Mouse (Mus musculus) testis, adult 2 months (tissue): ENCODE data around the gene Hoxa11.

ENCODE experiments used
- CTCF ChIP-seq: fragments of 200-500 bp; IDR thresholded peaks from 2 replicates; pipeline ENCODE4 v1.5.1; 2012; ENCODE audit warnings: low read depth, mild to moderate bottlenecking, inconsistent platforms, low read length, moderate library complexity; ENCODE audit not compliant: control insufficient read depth, insufficient read depth, insufficient replicate concordance
- POLR2A ChIP-seq: fragments of 200-500 bp; IDR thresholded peaks from 2 replicates; pipeline ENCODE4 v1.6.1; 2012; ENCODE audit warnings: low read depth, mild to moderate bottlenecking, inconsistent platforms, low read length, moderate library complexity; ENCODE audit not compliant: control insufficient read depth

- no peak for TF ChIP-seq CTCF
- TF ChIP-seq POLR2A: no peak
These were observed 16.8 kb downstream of the Hoxa11 start for GRCm38 (mm10) chr6:52228475-52229465.
